Mouse (Mus musculus): ENCODE measurements around the gene Traf5.

Traf5 gene

DNA sequence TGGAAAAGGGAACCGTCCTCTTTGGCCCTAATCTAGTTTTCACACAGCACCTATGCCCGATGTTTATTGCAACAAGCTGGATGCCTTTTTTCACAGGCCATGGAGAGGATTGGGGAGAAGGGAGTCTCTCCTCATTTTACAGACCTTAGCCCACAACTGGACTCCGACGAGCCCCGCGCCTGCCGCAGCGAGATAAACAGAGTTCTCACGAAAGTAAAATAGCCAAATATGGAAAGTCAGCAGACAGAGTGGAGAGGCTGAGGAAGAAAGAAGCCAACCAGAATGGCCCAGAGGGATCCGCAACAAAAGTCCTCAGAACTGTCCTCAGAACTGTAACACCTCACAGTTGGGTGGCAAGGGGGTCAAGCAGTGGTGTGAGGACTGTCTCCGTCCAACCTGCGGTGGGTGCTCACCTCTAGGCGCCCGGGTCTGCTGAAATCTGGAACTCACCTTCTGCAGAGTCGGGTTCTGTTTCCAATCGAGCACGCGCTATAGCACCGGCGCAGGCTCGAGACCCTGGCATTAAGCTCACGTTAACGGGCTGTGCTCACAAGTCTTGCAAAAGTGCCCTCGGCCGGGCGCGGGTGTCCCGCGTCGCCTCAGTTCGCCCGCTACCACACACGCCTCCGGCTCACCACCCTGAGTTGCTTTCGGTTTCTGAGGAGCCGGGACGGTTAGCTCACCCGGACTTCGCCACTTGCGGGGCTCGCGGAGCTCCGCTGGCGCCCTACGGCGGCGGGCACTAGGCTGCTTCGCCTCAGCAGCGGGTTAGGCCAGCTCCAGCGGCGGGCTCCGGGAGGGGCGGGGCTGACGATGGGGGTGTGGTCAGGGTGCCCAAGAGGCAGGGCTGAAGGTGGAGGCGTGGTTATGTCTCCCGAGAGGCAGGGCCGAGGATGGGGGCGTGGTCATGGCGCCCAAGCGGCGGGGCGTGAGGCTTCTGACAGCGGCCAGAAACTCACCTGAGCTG lies at the start of gene Traf5:
Traf5 (minus strand) TSS at position 754 of the 967 bp plus-strand sequence.
- DNase-seq (ENCODE audit: low read depth): peak; percentile 95

DNA sequence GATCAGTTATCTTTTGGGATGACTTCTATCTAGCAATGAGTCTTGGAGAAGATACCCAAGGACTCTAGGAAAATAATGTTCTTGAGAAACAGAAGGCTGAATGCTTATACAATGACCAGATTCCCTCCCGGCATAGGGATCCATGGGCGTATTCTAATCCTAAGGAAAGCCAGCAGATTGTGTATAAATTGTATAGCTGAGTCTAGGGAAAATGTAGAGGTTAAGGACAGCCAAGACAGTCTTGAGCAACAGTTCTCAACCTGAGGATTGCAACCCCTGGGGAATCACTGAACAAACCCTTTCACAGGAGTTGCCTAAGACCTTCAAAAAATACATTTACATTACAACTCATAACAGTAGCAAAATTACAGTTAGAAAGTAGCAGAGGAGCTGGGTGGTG lies 48.0 kb upstream of the Traf5 start:
- DNase-seq (ENCODE audit: low read depth): no peak

DNA sequence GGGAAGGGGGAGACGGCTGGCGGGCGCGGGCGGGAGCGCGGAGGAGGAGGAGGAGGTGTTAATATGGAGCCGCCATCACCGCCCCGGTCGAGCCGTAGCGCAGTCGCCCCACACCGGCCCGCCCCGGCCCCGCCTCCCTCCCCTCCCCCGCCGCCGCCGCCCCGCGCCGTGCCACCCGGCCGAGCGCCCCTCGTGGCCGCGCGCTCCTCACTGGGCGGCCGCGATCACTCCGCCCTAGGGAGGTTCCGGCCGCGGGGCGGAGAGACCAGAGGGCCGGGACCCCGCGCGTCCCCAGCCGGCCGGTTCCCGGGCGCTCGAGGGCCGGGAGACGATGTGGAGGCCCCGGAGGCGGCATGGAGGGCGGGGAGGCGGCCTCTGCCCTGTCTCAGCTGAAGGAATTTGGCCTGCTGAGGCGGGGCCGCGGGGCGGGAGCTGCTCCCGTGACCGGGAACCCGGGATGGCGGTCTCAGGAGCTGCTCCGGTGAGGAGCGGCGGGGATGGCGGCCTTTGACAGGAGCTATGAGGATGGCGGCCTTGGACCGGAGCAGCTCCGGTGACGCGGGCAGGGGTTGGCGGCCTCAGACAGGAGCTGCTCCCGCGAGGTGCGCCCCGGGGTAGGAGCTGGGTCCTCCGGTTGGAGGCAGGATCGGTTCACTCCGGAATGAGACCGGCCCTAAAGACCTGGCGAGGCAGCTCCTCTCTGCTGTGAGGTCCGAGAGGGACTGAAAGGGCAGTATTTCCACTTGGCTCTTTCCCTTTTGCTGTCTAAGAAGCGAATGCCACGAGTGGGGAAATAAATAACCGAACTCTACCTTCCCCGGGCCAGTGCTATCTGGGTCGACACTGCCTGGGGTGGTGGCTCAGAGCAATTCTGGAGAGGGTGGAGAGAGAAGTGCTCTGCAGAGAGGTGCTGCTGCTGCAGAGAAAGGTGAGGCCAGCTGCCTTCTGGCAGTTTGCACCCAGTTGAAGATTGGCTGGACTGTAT lies 45.9 kb upstream of the Traf5 start, which contains the start of gene Rcor3:
Rcor3 (minus strand) TSS at position 137 of the 985 bp plus-strand sequence.
- DNase-seq (ENCODE audit: low read depth): peak; percentile 63

DNA sequence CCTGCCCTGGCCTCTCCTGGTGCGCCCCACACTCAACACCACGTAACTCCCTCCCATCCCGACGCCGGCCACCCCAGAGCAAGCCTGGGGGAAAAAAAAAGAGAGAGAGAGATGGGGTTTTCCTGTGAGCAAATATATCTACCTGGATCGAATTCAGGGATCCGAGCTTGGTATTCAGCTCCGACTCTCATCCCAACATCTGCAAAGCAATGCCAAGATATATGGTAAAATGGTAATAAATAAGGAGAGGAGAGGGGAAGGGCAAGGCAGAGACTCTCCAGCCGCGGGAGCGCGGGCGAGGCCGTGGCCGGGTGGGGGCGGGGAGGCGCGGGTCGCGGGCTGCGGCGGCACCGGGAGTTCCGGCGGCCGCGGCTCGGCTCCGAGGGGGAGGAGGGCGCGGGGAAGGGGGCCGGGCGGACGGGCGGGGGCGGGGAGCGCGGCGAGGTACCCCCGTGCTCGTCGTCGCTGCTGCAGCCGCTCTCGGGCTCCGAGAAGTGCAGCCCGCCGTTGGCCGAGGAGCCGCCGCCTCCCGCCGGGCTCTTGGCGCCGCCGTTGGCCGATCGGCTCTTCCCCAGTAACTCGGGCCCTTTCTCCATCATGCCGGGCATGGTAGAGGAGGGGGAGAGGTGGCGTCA lies 45.0 kb upstream of the Traf5 start:
- no peak for DNase-seq (ENCODE audit: low read depth)

DNA sequence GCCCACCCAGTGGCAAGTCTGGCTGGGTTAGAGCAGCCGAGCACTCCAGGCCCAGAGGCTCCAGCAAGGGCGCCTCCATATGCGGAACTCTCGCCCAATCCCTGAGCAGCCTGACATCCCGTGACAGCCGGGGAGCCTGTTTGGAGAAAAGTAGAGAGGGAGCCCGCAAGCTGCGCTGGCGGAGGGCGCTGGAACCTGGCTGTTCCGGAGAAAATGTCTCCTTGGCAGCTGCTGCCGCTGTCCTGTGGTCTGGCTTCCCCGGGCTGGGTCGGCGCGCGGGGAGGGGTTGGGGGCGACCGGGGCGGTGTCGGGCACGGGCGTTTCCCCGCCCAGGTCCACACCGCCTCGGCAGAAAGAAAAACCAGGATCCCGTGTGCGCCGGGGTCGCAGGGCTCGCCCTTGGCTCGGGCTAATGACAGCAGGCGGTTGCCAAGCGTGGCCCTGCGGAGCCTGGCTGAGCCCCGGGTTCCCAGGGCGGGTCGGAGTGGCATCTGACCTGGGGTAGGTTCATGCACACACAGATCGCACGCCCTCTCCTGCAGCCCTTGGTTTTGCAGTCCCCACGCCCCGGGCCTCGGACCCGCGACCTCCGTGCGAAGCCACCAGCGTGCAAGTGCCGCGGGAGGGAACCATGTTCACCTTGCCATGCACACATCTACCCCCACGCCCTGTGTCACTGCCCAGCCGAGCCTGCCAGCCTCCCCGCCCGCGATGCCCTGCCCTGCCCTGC lies 44.4 kb upstream of the Traf5 start:
- peak; percentile 89 for DNase-seq (ENCODE audit: low read depth)

DNA sequence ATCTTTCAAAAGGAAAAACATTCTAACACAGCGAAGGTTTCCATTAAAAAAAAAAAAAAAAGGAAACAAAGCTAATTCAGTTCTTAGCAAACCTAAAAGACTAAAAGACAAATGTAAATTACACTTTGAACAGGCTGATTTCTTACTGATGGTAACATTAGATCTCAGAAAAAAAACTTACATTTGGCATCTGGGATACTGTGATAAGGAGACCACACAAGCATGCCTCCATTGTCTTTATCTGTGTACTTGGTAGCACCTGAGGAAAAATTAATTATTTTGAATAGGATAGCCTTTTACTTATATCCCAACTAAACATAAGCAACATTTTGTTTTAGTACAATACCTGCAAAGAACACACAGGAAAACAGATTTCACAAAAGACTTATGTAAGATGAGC lies 37.8 kb upstream of the Traf5 start:
- DNase-seq (ENCODE audit: low read depth): no peak

DNA sequence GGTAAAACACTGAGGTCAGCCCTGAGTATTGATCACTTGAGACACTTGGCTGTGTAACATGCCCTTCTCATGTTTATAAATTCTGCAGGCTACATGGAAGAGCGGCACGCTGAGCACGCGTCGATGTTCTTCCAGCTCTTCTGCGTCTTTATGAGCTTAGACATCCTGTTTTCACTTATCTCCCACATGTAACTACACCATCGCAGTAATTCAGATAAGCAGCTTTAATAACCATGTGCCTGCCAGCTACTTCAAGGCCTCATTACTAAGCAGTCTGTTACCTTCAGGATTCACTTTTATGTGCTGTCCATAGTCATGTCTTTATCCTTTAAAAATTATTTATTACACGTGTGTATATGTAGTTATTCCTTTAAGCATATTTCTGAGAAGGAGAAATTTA lies 36.0 kb upstream of the Traf5 start:
- DNase-seq (ENCODE audit: low read depth): no peak

DNA sequence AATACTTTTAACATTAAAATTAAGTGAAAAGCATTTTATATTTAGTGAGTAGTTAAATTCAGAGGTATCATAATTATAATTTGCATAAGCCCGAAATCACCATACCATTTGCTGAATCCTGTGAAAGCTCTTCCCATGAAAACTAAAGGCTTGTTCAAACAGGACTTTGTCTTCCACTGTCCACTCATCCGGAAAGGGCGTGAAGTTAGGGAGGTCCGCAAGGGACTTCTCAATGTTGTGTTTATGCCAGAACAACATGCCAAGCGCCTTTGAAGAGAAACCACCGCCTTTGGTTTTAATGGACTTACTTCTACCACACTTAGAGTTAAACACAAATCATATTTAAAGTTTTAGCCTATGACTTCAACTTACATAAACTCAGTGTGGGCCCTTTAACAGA lies 33.4 kb upstream of the Traf5 start:
- no peak for DNase-seq (ENCODE audit: low read depth)

DNA sequence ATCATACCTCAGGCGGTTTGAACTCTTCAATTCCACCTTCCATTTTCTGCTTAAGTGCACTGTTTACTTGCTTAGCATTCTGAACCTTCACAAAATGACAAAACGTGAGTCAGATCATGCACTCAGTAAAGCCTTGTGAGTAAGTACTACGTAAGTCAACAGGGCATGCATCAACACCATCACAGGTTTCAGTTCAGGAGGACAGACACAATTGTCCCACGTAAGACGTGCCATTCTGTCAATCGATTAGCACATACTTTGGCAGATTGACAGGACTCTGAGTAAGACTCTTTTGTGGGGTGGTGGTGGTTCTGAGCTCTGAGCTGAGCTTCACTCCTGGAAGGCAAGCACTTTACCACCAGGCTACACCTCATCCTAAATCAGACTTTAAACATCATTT lies 23.9 kb upstream of the Traf5 start:
- no peak for DNase-seq (ENCODE audit: low read depth)

DNA sequence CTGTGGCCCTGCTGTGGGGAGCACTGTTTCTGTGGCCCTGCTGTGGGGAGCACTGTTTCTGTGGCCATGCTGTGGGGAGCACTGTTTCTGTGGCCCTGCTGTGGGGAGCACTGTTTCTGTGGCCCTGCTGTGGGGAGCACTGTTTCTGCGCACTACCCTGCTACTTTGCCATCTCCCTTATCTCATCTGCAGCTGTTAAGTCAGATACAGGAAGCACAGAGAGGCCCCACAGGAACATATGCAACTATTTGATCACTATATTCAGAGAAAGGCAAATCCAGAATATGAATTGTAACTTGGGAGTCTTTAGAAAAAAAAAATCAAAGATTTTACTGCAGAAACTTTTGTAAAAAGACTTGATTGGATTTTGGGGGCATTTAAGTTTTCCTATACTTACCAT lies 23.0 kb upstream of the Traf5 start:
- DNase-seq (ENCODE audit: low read depth): peak; percentile 35

DNA sequence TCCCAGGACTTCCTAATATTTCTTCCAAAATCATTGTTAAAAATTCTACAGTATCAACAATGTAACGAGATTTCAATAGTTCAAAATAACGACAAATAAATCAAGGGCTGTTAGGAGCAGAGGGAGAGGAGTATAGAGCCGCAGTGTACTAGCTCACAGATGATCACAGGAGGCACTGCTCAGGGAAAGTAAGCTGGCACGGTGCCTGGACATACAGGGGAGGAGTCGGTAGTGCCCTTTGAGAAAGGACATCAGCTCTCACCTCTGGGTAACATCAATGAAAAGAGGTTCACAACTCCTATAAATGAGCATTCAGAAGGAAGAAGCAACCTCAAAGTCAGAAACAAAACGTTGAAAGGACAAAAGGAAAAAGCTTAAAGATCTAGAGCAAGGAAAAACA lies 16.8 kb upstream of the Traf5 start:
- no peak for DNase-seq (ENCODE audit: low read depth)

DNA sequence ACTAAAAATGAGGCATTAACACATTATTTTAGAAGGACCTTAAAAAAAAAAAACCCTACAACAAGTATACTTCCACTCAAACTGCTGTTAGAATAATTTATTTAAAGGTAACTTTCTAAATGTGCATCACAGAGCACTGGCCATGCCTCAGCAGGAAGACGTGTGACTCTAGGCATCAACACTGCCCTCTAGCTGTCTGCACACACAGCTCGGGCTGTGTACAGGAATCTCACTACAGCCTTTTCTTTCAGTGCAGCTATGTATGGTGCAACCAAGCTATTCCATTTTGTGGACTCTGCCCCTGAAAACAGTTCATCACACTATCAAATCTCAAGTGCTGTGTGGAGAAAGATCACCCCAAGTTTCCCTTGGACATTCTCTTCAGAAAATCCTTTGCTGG lies 15.0 kb upstream of the Traf5 start:
- peak; percentile 65 for DNase-seq (ENCODE audit: low read depth)

DNA sequence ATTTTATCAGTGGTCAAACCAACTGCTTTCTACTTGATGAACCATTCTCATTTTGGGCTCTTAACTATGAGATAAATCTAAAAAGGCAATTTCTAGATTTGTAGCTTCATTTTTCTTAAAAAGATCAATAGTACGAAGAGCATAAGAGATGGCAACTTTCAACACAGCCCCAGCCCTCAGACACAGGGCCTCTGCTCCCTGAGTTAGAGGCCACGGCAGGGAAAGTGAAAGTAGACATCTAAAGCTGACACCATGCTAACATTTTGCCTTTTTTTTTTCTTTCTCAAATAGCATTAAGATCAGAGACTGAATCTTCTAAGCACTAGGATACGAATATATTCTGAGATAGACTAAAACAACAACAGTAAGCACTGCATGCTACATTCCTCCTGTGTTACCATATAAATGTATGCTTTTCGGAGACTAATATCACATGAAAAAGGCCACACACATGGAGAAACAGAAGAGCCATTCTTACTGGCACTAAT lies 13.6 kb upstream of the Traf5 start:
- no peak for DNase-seq (ENCODE audit: low read depth)

DNA sequence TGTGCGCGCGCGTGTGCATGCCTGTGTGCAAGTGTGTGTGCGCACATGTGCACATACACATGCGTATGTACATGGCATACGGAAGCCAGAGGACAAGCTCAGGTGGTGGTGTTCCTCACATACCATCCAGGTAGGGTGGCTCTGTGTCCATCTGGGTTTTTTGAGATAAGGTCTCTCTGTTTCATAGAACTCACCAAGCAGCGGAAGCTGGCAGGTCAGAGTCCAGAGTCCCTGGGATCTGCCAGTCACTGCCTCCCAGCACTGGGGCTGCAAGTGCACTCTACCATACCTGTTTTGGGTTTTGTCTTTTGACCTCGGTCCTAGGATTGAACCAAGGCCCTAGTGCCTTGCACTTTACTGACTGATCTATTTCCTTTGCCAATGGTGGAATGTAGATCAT lies 11.7 kb upstream of the Traf5 start:
- DNase-seq (ENCODE audit: low read depth): no peak

DNA sequence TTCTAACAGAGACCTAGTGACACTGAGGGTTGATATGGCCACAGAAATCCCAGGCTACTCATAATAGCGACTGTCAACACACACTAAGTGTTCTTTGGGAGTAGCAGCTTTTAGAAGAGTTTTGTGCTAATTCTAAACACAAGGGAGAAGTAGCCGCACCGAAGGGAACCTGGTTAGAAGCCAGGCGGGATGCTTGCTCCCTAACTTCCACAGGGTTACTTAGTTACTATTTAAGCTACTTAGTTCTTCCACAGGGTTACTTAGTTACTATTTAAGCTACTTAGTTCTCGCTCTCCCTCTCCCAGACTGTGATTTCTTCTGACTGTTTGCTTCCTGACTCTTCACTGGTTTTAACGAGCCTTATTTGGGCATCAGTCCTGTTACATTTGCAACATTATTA lies 10.8 kb upstream of the Traf5 start:
- DNase-seq (ENCODE audit: low read depth): no peak

DNA sequence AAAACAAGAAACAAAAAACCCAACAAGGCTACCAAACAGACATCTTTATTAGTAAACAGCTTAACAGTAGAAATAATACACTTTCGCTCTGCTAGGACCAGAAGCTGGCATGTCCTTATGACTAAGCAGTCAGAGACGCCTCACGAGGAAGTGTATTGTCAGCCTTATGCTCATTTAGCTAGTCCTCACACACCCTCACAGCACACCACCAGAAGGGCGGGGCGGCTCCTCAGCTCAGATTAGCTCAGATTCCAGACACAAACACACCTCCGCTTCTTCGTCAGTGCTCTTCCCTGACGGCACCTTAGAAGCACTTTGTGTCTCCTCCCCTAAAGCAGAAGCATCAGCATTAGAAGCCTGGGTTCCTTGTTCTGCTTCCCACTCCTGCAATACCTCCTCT lies 9.0 kb upstream of the Traf5 start:
- no peak for DNase-seq (ENCODE audit: low read depth)

DNA sequence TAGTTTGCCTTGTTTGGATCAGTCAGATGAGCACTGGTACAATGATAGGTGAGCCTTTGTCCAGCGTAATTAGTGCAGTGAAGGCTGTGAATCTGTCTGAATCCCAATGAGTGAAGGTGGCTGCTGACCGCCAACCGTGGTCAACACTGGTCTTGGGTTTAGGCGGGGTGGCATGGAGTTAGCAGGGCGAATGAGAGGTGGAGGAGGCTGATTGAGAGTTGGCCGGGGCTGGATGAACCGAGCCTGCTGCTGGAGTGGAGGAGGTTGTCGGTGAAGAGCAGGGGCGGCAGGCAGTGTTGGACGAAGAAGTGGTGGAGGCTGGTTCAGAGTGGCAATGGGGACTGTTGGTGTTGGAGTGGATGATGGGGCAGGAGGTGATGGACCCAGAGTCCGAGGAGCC lies 8.4 kb upstream of the Traf5 start:
- DNase-seq (ENCODE audit: low read depth): no peak

DNA sequence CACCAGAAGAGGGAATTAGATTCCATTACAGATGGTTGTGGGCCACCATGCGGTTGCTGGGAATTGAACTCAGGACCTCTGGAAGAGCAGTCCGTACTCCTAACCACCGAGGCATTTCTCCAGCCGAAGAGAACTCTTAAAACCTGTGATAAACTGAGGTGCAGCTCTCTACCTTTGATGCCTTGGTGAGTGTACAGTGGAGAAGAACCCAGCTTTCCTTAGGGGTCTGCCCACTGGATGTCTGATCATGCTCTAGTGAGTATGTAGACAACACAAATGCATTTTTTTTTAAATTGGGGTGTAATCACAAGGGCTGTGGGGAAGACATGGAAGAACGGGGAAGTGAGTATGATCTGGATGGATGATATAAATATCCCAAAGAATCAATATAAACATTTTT lies 3.3 kb upstream of the Traf5 start:
- no peak for DNase-seq (ENCODE audit: low read depth)

DNA sequence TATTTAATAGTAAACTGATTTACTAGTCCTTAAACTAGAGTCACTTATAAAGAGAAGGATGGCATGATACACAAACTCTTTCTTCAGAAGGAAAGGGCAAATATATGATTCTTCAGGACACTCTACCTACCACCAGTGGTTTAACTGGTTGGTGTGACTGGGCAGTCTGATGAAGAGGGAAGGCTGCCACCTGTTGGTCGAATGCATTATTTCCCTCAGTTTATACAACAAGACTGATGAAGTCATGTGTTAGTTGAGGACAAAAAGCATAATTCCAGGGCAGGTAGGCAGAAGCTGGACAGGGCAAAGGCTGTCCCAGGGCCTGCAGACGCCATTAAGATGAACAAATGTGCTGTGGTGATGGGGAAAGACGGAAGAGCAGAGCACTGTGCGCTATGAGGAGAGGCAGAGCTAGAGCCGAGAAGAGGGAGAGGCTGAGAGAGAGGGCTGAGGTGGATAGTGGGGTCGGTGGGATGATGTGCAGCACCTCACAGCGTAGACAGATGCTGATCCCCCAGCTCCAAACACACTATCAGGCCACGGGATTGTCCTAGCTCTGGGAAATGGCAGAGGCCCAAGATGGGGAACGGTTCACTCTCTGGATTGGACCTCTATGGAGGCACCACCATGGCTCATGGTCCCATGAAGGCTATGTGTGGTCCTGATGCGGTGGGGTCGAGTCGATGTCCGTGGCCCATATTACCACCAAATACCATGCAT lies 2.3 kb upstream of the Traf5 start:
- peak; percentile 80 for DNase-seq (ENCODE audit: low read depth)

DNA sequence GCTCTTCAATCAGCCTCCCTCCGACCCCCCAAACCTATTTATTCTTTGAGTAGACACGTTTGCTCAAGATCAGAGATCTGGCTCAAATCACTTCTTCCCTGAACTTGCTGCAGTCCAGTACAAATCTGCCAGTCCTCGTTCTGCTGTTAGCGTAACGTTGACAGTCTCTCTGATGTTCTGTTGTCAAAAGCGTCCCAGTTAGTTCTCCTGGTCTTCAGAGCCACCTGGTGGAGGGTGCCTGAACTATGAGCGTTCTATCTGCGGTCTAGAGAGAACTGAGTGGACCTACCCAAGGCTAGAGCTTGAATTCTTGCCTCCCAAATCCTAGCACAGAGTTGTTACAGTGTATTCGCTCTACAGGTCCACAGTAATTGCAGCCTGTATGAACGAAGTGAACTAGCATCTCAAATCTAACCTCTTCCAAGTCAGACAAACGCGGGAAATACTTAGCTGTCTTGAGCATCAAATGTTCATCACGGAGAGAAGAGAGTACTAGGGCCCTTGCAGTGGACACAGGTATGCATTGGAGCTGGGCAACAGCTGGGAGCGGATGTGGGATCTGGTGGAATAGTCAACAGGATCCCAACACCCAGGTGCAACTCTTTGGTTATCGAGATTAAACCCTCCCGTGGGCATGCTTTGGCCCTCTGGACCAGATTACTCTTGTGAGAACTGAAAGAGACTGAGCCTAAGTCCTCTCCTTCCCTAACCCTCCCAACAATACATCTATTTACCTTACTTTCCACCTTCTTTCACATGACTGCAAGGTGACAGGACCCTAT lies 711 bp upstream of the Traf5 start:
- DNase-seq (ENCODE audit: low read depth): peak; percentile 88
